Mouse (Mus musculus) cerebellum, postnatal 36 days (tissue): ENCODE data around the gene Trpc2.
A peak's percentile ranks its signal among the peaks of the same experiment; 100 is the strongest.
"Not testable (repeated sequence)": the region's sequence is repeated elsewhere in the genome, so short reads cannot be mapped to it uniquely, and the experiment has no call there.

ENCODE experiments used
- DNase-seq, 2 experiments: peaks; one replicate each; pipeline ENCODE4 v3.0.0; 2021 to 2022; ENCODE audit warnings: mixed read lengths in 2 of 2

The Trpc2 gene

GRCm38 (mm10) chr7:102082816-102083215 lies at the start of gene Trpc2:
Gene Trpc2, plus strand, starts transcription at chr7:102083116.
- DNase-seq, result no peak

DNA sequence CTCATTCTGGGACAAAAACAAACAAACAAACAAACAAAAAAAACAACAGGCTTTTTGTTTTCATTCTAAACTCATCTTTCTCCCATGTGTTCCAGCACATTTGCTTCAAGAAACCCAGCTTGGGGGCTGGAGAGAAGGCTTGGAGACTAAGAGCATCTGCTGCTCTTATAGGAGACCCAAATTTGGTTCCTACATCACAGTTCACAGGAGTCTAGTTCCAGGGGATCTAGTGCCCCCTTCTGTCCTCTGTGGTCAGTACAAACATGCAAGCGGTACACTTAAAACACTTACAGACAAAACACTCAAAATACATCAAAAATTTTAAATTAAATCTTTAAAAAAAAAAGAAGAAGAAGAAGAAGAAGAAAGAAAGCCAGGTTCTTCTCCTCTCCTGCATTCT lies 48.0 kb upstream of the Trpc2 start:
- peak in 1 of 2 experiments; percentile 28 for DNase-seq

GRCm38 (mm10) chr7:102035534-102035933 lies 47.4 kb upstream of the Trpc2 start:
- DNase-seq, result no peak

GRCm38 (mm10) chr7:102037318-102037717 lies 45.6 kb upstream of the Trpc2 start:
- DNase-seq, result no peak

DNA sequence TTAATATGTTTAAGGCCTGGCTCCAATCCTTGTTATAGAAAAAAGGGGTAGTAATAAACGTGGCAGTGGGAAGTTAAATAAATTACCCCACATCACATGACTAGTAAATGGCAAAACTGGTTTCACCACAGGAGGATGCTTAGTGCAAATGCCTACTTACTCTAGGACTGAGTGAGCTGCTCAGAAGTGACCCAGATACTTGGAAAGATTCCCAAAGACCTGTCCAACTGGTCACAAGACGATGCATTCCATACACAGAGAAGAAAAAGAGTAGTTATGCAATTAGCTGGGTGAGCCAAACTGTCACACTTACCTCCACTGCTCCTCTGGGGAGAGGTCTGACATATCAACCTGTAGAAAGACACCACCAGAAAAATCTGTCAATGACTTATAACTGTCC lies 40.6 kb upstream of the Trpc2 start:
- no peak for DNase-seq

GRCm38 (mm10) chr7:102048524-102048923 lies 34.4 kb upstream of the Trpc2 start:
- not testable (repeated sequence) for DNase-seq

- no peak for DNase-seq
Measured at GRCm38 (mm10) chr7:102061353-102061752, 21.6 kb upstream of the Trpc2 start.

GRCm38 (mm10) chr7:102062203-102062602 lies 20.7 kb upstream of the Trpc2 start:
- no peak for DNase-seq

DNA sequence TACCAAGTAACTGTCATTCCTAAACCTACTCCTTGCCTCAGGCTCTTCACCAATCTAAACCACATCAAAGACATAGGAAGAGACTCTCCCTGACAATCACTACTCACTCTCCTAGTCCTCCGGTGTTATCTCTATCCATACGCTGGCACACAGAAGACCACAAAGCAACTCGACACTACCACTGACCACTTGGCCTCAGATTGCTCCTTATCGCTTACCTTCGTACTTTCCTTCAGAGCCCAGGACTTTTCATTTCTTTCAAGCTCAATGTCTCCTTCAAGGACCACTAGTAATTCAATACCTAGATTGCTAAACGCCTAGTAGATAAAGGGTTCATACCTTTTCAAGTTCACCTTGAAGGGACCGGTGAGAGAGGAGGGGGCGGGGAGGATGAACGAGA lies 19.0 kb upstream of the Trpc2 start:
- DNase-seq, result no peak

DNA sequence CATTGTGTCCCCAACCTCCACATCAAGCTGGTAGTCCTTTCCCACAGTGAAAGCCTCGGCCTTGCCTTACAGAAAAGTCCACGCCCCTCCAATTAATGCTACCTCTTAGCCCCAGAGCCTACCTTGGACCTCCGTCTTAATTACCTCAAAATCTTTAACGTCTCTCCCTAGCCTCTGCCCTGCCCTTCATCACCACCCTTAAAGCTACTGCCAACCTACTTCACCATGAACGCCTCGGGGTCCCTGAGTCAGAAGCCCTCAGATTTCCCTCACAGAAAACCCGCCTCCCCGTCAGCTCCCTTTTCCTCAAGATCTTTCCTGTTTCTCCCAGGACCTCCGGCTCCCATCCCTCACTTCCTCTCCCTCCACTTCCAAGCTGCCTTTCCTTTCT lies 18.3 kb upstream of the Trpc2 start:
- DNase-seq, result no peak

DNA sequence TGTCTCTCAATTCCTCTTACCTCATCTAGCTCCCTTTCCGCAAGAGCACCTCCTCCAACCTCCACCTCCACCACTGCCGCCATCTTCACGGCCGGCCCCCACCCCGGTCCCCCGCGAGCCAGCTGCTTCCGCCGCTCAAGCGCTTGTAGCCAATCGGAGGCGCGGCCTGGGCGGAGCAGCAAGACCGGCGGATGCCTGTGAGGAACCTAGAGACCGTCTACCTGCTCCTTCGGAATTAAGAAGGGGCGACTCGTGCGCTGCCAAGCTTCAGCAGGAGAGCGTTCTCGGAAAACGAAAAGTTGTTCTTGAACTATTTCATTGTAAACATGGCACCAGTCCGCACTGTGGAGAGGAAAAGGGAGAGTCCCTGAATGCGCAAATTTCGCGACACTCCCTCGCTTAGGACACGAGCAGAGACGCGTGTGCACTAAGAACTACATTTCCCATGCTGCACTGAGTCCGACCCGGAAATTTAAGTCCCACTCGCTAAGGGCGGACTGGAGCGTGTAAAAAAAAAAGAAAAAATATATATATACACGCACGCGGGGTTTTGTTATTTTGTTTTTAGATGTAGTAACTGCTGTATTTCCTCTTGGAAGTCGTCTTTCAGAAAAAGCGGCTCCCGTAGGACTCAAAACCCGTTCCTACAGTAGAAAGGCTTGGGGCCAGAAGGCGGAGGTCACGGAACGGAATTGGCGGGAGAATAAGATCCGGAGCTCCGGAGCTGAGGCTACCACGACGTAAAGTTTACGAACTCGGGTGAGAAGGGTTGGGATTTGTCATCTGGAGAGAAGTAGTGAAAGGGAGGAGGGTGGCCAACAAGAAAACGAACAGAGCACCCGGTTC lies 17.6 kb upstream of the Trpc2 start, which contains the start of the genes Rnf121, Xndc1 and Xntrpc:
Gene Rnf121 (minus strand): TSS at position 424 of the 846 bp plus-strand sequence.
Gene Xndc1 (plus strand): TSS at position 466 of the 846 bp plus-strand sequence.
Gene Xntrpc (plus strand): TSS at position 668 of the 846 bp plus-strand sequence.
- DNase-seq, result peak; percentile 92 to 93

DNA sequence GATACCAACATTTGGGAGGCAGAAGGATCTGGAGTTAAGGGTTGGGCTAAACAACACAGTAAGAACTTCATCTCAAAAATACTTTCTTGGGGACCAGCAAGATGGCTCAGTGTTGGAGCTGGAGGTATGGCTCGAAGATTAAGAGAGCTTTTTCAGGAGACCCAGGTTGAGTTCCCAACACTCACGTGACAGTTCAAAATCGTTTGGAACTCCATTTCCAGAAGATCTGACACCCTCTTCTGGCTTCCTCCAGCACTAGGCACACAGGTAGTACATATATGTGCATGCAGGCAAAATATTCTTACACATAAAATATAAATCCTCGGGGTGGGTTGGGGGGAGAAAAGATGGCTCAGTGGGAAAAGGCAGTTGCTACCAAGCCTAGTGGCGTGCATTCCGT lies 16.6 kb upstream of the Trpc2 start:
- no peak for DNase-seq

DNA sequence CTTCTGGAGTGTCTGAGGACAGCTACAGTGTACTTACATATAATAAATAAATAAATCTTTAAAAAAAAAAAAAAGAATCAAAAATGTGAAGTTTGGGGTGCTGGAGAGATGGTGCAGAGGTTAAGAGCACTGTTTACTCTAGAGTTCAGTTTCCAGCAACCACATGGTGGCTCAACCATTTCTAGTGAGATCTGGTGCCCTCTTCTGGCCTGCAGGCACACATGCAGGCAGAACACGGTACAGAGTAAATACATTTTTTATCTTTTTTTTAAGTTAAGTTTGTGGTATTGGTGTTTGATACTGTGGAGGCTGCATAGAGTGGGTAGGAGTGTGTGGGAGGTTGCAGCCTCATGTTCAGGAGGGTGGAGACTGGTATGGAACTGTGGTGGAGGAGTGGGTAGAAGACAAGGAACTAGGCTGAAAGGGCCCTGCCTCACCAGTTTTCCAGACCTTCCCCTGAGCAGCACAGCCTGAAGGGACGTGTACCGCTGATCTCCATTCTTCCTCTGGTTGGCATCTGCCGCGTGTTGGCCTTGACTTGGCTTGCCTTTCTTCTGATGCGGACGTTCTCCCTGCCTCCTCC lies 6.1 kb upstream of the Trpc2 start:
- no peak for DNase-seq

- peak; percentile 21 to 42 for DNase-seq
Measured at GRCm38 (mm10) chr7:102078517-102078916, 4.4 kb upstream of the Trpc2 start.

- no peak for DNase-seq
Measured at GRCm38 (mm10) chr7:102080311-102080710, 2.6 kb upstream of the Trpc2 start.

DNA sequence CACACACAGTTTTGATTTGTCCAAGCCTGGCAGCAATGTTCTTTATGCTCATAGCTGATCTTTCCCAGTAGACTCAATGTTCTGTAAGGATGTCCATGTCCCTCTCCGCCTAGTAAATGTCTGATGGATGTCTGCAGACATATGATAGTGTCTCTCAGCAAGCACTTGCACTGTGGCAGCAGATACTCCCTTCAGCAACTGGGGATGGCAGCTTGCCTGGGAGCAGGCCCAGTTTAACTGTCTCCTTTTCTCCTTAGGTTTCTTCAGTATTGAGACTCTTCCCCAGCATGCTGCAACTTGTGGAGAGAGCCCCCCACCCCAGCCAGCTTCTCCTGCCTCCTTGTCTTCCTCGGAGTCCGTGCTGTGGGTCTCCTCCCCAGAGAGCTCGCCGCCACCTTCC lies 1.1 kb upstream of the Trpc2 start:
- no peak for DNase-seq

DNA sequence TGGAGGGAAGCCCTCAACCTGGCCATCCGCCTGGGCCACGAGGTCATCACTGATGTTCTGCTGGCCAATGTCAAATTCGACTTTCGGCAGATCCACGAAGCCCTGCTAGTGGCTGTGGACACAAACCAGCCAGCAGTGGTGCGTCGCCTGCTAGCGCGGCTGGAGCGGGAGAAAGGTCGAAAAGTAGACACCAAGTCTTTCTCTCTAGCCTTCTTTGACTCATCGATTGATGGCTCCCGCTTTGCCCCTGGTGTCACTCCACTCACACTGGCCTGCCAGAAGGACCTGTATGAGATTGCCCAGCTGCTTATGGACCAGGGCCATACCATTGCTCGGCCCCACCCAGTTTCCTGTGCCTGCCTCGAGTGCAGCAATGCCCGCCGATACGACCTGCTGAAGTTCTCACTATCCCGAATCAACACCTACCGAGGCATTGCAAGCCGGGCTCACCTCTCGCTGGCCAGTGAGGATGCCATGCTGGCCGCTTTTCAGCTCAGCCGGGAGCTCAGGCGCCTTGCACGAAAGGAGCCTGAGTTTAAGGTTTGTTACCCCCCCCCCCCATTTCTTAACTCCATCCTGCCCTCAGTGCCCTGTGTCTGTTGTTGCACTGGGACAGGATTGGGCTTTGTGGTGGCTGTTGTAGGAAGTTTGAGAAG lies 1.3 kb downstream of the Trpc2 start:
- no peak for DNase-seq

GRCm38 (mm10) chr7:102087336-102087735 lies 4.4 kb downstream of the Trpc2 start:
- peak in 1 of 2 experiments; percentile 30 for DNase-seq

GRCm38 (mm10) chr7:102099760-102100661 lies 17.1 kb downstream of the Trpc2 start:
- no peak for DNase-seq

- DNase-seq, result no peak
Measured at GRCm38 (mm10) chr7:102100868-102101267, 18.0 kb downstream of the Trpc2 start.

- DNase-seq, result no peak
Measured at GRCm38 (mm10) chr7:102101487-102101886, 18.6 kb downstream of the Trpc2 start, which contains the start of gene Art1. Gene Art1, plus strand, starts transcription at chr7:102101743.

- DNase-seq, result no peak
Measured at GRCm38 (mm10) chr7:102102241-102102640, 19.3 kb downstream of the Trpc2 start.
